Mouse (Mus musculus): Measurements from ENCODE around the gene Bloc1s5.

The Bloc1s5 gene

DNA sequence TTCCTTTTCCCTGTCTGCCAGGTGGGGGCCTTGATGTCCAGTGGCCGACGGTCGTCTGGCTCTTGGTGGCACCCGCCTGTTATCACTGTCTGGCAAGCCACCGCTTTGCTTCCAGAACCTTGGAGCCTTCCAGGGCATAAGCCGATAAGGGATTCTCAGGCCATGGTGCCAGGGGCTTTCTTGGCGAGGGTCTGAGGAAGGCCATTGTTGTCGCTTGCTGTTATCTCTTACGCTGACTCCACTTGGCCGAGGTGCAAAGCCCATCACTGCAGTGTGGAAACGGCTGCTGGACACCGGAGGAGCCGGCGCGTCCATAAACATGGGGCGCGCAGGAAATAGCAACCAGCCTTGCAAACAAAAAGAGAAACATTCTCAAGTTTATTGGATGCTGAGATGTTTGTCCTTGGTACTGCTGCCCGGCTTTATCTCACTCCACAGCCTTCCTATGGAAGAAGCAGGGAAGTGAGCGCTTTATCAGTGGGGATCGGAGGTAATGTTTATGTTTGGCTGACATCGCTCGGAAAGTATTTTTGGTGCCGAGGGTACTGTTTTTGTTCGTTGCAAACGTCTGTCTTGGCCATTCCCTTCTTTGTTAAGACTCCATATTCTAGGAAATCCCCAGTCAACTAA, 54.8 kb downstream of the Bloc1s5 start:
- in situ Hi-C loops (cut with MboI; ENCODE audit: low sequenced_read_pairs) = loop anchor here (25.0 kb wide), 1 partner anchor 243 kb away; the partner anchor contains the start of gene Bmp6

DNA sequence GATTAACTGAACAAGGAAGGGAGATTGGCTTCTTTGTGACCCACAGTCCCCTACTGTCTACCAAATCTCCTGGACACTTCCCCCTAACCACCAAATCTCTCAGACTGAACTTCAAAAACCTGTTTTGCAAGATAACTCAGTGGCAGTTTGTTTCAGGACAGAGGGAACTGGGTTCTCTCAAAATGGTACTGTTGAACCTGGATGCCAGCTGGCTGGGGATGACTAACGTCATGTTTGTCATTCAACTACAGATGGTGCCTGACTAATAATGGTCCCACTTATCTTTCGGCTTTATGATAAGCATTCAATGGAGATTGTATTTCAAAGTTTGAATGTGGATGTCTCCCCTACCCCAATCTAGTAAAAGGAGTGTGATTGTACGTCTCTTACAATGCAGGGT, 60.2 kb downstream of the Bloc1s5 start:
- in situ Hi-C loops (cut with MboI; ENCODE audit: low sequenced_read_pairs) = loop anchor here (25.0 kb wide), 1 partner anchor 237 kb away; the partner anchor contains the start of gene Bmp6

DNA sequence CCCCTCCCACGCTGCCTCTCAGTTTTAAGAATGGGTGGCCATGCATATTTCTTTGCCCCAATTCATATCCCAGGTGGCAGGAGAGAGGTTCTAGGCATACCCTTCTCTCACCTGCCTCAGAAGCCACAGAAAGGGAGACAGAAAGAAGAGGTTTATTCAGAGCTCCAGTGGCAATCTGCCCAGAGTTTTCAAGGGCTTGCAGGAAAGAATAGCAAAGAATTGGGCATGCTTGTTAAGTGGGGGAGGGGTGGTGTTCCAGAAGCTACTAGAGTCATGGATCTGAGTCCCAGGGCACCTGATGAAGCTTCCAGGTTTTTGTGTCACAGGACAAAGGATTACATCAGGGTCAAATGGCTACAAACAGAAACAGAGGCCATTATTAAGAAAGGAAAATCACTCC, 61.6 kb downstream of the Bloc1s5 start:
- in situ Hi-C loops (cut with MboI; ENCODE audit: low sequenced_read_pairs) = no loop called here

DNA sequence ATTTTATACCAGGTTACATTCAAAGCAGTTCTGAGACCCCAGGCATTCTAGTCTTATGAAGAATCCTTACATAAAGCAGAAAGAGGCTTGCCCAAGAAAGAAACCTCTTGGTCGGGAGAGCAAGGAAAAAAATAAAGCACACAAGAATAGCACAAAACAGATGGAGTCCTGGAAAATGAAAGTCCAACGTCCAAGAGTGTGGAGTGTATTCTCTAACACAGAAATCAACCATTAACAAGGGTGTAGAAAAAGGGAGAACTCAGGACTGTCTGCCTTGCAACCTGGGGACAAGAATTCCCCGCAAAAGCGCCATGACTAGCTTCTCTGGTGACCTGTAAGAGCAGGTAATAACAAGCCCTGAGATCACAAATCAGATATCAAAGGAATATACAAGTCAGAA, 69.7 kb downstream of the Bloc1s5 start:
- in situ Hi-C loops (cut with MboI; ENCODE audit: low sequenced_read_pairs) = no loop called here

DNA sequence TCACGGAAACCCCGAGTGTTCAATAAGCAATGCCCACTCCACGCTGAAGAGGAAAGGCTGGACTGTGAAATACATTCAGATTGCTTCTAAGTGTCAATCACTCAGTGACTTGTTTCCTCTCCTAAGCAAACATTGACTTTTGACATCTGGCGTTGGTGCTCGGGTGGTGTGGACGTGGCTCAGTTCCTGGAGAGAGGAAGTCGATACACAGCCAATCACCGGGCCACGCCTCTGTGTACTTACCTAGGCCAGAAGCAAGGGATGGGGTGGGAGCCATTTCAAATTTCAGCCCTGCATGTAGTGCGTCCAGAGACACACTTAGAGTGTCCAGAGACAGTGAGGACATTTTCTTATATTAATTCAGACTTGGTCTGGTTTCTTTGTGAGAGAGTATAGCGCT, 80.3 kb downstream of the Bloc1s5 start:
- in situ Hi-C loops (cut with MboI; ENCODE audit: low sequenced_read_pairs) = no loop called here

DNA sequence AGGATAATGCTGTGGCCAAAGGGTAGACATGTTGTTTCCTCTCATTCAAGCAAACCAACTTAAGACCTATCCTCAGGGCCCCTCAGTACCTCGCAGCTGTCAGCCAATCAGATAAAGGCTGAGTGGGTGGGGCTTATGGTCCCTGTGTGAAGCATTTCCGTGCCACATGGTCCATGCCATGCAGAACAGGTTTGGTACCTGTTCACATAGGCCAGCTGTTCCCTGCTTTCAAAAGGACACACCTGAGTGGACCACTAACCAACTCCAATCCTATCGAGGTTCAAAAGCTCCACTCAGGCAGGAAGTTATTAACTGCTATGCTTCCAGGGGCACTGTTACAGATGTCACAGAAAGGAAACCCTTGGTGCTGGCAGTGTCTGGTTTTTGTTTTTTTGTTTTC, 80.7 kb downstream of the Bloc1s5 start:
- in situ Hi-C loops (cut with MboI; ENCODE audit: low sequenced_read_pairs) = no loop called here

DNA sequence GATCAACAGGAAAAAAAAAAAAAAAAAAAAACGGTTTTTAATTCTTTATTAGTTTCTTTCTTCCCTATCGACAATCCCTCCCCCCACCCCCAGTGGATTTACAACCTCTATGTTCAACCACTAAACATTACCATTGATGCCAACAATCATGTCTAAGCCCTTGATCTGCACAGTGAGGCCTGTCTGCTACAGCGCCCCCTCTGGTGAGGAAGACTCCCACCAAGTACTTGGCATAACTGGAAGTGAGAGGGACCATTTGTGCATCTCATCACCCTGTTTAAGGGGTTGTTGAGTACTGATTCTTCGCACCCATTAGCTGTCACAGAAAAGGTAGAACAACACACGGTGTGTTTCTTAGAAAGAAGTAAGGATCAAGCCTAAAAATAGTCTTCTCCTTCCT, 86.2 kb downstream of the Bloc1s5 start:
- in situ Hi-C loops (cut with MboI; ENCODE audit: low sequenced_read_pairs) = no loop called here

DNA sequence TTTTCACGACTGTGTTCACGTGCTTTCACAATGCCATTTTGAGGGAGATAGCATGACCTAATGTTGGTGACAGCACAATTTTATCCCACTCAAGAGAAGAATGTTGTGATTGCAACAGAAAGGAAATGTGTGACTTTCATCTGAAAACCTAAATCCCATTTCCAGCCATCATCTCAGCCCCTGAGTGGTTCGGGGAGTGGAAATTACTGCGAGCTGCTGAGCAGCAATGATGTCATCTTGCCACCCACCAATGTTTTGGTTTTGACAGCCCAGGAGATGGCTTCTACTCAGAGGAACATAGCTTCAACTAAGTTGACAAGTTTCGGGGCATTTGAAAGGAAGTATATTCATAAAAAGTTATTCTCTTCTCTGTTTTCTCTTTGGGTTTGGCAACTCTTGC, 87.2 kb downstream of the Bloc1s5 start:
- in situ Hi-C loops (cut with MboI; ENCODE audit: low sequenced_read_pairs) = no loop called here

DNA sequence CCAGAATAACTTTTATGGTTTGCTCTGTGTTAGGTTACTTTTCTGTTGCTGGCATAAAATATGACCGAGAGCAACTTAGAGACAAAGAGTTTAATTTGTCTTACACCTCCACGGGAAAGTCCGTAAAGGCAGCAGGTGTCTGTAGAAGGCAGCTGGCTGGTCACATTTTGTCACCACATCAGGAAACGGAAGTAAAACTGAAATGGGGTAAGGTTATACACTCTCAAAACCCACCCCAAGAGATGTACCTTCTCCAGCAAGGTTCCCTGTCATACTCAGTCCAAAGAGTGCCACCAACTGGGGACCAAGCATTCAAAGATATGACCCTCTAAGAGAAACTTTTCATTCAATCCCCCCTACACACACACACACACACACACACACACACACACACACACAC, 88.2 kb downstream of the Bloc1s5 start:
- in situ Hi-C loops (cut with MboI; ENCODE audit: low sequenced_read_pairs) = no loop called here

DNA sequence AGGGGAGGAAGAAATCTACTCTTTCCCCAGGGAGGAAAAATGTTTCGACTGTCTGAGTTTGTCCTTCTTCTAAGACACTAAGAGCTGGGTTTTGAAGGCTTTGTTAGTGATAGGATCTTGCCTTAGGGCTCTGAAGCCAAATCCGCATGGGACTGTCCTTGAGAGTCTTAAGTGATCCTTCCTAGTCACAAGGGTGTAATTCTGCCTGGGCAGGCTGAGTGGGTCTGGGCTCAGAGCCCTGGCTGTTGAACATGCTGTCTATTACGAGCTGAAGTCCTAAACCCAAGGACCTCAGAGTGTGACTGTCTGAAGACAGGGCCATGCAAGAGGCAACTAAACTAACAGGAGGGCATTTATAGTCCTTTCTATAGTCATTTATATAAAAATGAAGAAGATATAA, 89.4 kb downstream of the Bloc1s5 start:
- in situ Hi-C loops (cut with MboI; ENCODE audit: low sequenced_read_pairs) = no loop called here

DNA sequence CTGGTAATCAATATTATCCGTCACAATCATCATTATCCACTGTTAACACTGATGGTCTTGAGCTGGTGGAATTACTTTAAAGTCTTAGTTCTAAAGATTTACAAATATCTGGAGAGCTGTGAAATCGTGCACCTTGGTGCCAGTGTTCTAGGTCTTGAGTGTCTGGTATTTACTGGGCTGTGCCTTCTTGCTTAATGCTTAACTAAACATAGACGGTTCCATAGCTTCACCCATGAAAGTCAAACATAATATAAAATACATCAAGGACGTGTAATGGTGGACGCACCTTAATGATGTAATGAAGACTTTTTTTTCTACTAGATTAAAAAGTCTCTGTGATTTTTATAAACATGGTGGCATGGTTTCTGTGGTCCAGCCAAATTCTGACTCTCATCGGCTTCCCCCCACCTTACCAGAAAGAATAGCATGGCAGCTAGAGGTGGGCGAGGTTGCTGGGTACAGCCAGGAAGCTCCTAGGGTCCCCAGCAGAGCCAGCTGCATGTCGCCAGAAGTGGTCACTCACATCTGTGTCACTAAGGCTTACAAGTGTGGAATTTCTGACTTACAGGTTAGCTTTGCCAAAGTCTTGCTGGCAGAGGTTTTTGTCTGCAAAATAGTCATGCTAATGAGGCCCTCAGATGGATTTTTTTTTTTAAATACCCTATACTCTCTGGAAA, 90.0 kb downstream of the Bloc1s5 start:
- in situ Hi-C loops (cut with MboI; ENCODE audit: low sequenced_read_pairs) = no loop called here

DNA sequence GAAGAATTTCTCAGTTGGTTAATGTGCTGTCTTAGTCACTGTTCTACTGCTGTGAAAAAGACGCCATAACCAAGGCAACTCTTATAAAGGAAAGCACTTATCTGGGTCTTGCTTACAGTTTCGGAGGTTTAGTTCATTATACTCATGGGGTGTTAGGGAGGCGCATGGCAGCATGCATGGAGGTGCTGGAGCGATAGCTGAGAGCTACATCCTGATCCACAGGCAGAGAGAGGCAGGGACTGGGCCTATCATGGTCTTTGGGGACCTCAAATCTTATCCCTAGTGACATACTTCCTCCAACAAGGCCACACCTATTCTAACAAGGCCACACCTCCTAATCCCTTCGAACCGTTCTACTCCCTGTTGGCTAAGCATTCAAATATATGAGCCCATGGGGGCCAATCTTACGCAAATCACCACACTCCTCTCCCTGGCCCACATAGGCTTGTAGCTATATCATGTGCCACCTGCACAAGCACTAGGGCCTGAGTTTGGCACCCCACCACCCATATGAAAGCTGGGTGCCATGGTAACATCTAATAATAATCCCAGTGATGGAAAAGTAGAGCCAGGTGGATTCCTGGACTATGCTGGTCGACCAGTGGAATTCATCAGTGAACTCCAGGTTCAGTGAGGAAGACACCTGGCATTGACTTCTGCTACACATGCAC, 91.3 kb downstream of the Bloc1s5 start:
- in situ Hi-C loops (cut with MboI; ENCODE audit: low sequenced_read_pairs) = no loop called here
